Mouse (Mus musculus): ENCODE results near the gene Asrgl1. TPM values are rescaled to one million over a fixed set of nuclear protein-coding genes. Genes with fewer than 3 reads are reported as not detected.

The Asrgl1 gene
- polyA plus RNA-seq, 3 experiments from 2014 or later = 30.5 to 37.9 (median 36.3) TPM

DNA sequence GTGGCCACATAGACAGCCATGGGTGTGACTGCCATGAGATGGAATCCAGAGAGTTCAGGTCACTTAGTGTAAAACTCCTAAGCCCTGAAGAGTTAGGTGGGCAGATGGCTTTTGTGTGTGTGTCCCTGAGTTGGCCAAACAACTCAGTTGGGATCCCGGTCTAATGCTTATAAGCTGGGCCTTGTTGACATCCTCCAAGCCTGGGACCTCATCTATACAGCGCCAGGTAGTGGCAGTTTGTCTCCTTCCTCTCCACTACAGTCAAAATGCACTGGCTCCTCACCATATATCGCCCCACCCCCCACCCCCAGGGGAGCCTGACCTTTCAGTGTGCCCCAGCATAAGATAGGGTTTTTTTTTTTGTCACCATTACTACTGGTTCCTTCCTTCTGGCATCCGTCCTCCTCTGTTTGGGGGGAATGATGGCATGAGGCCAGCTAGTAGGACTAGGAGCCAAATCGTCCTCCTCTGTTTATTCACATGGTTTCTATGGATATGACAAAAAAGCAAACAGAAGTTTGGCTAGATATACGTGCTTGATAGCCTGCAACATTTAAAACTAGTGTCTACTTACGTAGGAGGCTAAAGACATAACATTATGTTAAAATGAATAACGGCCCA is 65.6 kb downstream of the Asrgl1 start:
- ATAC-seq = no peak

DNA sequence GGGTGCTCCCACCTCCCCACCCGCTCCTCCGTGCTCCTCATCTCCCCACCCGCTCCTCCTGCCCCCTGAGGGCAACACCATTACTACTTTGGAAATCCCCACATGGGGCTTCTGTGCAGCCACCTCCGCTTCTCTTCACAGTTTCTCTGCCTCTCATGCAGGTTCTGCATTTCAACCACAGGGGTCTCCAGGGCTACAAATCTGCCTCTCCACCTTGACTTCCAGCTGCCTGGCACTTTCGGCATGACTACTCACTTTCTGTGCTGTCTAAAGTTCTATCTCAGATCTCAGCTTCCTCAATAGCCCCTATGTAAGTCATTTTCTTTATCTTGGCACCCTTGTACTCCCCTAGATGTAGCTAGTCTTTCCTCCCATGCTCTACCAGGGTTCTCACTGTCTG is 68.1 kb downstream of the Asrgl1 start:
- ATAC-seq = peak; percentile 34

DNA sequence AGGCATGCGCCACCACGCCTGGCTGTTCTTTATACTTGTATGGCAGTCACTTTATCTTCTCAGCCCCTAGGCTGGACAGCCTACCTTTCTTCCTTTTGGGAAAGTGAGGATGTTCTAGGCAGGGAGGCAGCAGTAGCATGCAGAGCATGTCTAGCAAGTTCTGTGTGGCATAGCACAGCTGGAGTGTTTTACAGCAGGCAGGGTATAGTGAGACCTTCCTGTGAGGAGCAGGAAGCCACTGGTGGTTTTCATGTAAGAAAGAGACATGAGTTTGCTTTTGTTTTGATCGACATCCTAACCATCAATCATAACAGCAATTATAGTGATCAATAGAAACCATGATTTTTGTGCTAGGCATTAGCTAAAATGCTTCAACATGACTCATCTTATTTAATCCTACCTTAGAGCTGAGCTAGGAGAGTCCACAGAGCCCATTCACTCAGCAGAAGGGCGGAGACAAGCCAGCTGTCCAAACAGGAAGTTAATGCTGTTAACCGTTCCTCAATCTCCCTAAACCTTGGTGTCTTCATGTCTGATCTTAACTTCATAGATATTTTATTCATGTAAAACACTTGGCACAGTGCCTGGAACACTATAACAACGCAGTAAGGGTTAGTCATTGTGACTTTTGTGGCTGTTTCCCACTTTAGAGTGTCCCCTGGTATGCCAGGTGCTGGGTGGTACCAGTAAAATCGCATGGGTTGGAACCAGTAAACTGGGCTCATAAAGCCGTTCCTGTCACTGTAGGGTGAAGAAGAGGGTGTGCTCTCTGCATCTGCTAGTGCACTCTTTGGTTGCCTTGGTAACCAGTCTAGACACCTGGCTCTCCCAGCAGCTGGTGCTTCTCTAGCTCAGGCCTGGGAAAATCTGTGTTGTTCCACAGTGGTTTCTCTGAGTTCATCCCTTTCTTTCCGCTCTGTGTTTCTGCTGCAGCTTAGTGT is 69.5 kb downstream of the Asrgl1 start:
- ATAC-seq = peak; percentile 67

DNA sequence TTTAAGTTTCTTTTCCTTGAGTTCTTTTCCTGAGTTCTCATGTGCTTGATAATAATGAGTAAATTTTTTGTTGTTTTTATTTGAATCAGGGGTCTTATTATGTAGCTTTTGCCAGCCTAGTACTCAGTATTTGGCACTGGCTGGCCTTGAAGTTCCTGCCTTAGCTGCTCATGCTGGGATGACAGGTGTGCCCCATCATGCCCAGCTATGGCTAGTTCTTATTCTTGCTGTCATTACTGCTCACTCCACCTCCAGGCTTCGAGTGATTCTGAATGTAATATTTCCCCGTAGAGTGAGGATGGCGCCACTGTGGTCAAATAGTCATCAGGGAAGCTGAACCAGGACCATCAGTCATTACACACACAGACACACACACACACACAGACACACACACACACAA is 71.6 kb downstream of the Asrgl1 start:
- no peak for ATAC-seq

- ATAC-seq = no peak
These were observed 72.6 kb downstream of the Asrgl1 start for GRCm38 (mm10) chr19:9062822-9063221.

DNA sequence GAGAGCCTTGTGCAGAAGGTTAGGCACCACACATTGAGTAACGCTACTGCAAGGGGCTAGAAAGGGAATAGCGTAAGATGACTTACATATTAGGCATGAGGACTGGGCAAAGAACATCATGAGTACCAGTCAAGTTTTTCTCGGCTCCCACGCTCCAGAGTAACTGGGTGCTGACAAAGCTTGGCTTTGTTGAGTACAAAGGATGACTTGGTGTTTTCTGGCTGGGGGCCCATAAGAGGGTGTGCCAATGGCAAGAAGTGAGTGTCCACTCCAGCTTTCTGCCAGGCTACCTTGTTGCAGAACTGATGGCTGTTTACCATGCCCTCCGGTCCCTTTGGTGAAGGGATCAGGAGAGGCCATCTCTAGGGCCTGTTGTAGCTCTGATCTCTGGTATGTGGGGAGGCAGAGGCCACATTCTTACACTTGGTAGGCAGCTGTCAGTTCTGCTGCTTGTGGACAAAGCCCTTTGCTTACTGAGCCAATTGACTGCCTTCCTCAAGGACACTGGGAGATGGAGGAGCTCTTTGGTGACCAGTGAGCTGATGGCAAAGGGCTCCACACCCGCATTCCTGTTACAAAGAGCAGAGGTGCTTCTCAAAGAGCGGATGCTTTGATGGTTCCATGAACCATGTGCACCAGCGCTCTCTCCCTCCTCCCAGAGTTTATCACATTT is 74.1 kb downstream of the Asrgl1 start:
- no peak for ATAC-seq

- no peak for ATAC-seq
These were observed 75.3 kb downstream of the Asrgl1 start for GRCm38 (mm10) chr19:9060103-9060502.

Other genes with a start within 250 kb of the Asrgl1 start
- 100 to 1,000 TPM; 105 to 125 (median 114) TPM for gene 1810009A15Rik, start 246.8 kb downstream of the Asrgl1 start, polyA plus RNA-seq (2017; shearing (Covaris generic))
- gene Gm49416, start 246.7 kb downstream of the Asrgl1 start, polyA plus RNA-seq (2017; shearing (Covaris generic)) = 1 to 10 TPM in 1 of 3 experiments, not detected in 2; 1.1 TPM
- gene Ints5, start 242.6 kb downstream of the Asrgl1 start, polyA plus RNA-seq (2017; shearing (Covaris generic)) = 10 to 100 TPM in 2 of 3 experiments, 1 to 10 TPM in 1; 8.5 to 11.9 (median 10.4) TPM
- gene Ganab, start 237.6 kb downstream of the Asrgl1 start, polyA plus RNA-seq (2017; shearing (Covaris generic)) = 10 to 100 TPM; 58.8 to 59.6 (median 59.4) TPM
- gene B3gat3, start 215.3 kb downstream of the Asrgl1 start, polyA plus RNA-seq (2017; shearing (Covaris generic)) = 10 to 100 TPM; 11.3 to 26.1 (median 20.0) TPM
- gene Rom1, start 206.3 kb downstream of the Asrgl1 start, polyA plus RNA-seq (2017; shearing (Covaris generic)) = 10 to 100 TPM in 1 of 3 experiments, 1 to 10 TPM in 2; 3.2 to 22.7 (median 3.4) TPM
- 10 to 100 TPM; 20.3 to 25.7 (median 20.4) TPM for gene Eml3, start 206.1 kb downstream of the Asrgl1 start, polyA plus RNA-seq (2017; shearing (Covaris generic))
- 10 to 100 TPM; 78.8 to 96.7 (median 81.2) TPM for gene Mta2, start 193.8 kb downstream of the Asrgl1 start, polyA plus RNA-seq (2017; shearing (Covaris generic))
- gene Tut1, start 181.8 kb downstream of the Asrgl1 start, polyA plus RNA-seq (2017; shearing (Covaris generic)) = 10 to 100 TPM; 17.6 to 38.3 (median 35.3) TPM
- 100 to 1,000 TPM; 465 to 725 (median 677) TPM for gene Eef1g, start 168.6 kb downstream of the Asrgl1 start, polyA plus RNA-seq (2017; shearing (Covaris generic))
- gene Ahnak, start 146.4 kb downstream of the Asrgl1 start, polyA plus RNA-seq (2017; shearing (Covaris generic)) = 10 to 100 TPM; 42.4 to 81.3 (median 54.5) TPM
- not detected for gene Scgb1a1, start 47.7 kb downstream of the Asrgl1 start, polyA plus RNA-seq (2017; shearing (Covaris generic))